Mouse (Mus musculus): ENCODE data around the gene Chn2. TPM values are rescaled to one million over a fixed set of nuclear protein-coding genes. Genes with fewer than 3 reads are reported as not detected.

Chn2 gene
- polyA plus RNA-seq, 1 experiment from 2014 or later, result 5.4 TPM

DNA sequence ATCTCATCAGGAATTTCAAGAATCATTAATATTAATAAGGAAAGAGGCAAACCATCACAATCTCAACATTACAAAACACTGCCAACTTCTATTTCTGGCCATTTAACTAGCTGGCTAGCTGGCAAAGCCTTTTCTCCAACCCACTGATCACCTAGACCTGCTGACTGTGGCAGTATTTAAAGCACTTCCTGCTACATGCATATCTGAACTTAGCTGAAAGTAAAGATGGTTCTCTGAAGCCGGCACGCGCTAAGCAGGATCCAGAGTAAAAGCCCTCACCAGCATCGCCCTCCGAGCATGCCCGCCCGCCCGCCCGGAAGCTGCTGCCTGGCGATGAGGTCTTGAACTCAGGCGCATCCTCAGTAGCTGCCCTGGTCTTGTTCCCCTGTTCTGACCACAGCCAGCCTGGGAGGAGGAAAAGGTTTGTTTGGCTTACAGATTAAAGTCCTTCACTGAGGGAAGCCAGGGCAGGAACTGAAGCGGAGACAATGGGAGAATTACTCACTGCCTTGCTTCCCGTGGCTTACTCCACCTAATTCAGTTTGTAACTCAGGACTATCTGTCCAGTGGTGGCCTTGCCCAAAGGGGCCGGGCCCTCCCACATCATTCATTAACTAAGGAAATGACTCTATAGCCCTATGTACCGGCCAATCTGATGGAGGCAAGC is 18.1 kb upstream of the Chn2 start:
- Histone ChIP-seq H3K36me3 (no peaks in the 10 kb centered on the region), H3K27ac (peak overlapping the region; percentile 50; the same call in 1 of the 2 replicates), H3K4me3 (no peak overlapping the region), H3K27me3 (no peaks in the 10 kb centered on the region), H3K4me1 (replicated peaks) (peaks cover 4% of the 10 kb centered on the region; the same call in 1 of the 2 replicates), H3K9me3 (replicated peaks) (no peaks in the 10 kb centered on the region), H3K9ac (no peak overlapping the region), H3K4me2 (peak overlapping the region; percentile 18; the same call in 1 of the 2 replicates)
- 50% methylated on average over 15 of the region's 15 CpGs for WGBS
- ATAC-seq (replicated peaks; ENCODE audit: insufficient number of reproducible peaks, insufficient read depth, low FRiP score, low read depth), result peak; percentile 47

DNA sequence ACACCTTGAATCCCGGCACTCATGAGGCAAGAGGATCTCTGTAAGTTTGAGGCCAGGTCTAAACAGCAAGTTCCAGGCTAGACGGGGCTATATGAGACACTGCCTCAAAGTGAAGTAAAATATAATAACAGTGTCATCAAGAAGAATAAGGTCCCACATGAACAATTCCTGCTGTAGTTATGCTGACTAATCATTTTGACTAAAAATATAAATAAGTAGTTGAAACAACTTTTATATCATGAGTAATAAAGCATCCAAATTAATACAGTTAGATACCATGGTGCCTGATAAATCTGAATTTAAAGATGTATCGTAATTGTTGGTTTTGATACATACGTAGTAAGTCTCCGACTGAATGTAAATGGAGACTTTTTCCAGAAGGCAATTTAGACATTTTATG is 15.5 kb upstream of the Chn2 start:
- H3K4me2 ChIP-seq, result no peak overlapping the region
- H3K36me3 ChIP-seq, result no peaks in the 10 kb centered on the region
- no peak for ATAC-seq (replicated peaks; ENCODE audit: insufficient number of reproducible peaks, insufficient read depth, low FRiP score, low read depth)
- H3K27ac ChIP-seq, result no peak overlapping the region
- WGBS, result 91% methylated on average over 5 of the region's 5 CpGs
- H3K9ac ChIP-seq, result no peak overlapping the region
- no peaks in the 10 kb centered on the region for H3K9me3 ChIP-seq (replicated peaks)
- no peaks in the 10 kb centered on the region for H3K27me3 ChIP-seq
- H3K4me1 ChIP-seq (replicated peaks), result no peaks in the 10 kb centered on the region
- H3K4me3 ChIP-seq, result no peak overlapping the region

DNA sequence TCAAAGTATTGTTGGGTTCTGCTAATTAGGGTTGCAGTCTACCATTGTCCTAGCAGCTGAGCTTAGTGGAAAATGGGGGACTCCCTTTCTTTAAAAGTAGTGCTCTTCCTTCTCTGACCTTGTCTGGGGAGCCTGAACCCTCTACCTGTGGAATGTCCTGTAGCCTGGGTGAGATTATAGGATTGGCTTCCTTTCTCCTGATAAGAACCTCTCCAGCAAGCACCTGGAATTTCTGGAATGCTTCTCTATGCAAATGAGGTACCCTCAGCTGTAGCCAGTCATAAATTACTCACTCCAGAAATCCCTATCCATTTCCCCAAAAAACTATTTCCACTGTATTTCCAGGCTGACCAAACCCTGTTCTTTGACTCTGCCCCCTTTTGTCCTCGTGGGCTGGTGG is 10.6 kb upstream of the Chn2 start:
- WGBS, result 47% methylated on average over 1 of the region's 1 CpGs
- Histone ChIP-seq H3K9me3 (replicated peaks) (no peaks in the 10 kb centered on the region), H3K4me3 (no peak overlapping the region), H3K27me3 (no peaks in the 10 kb centered on the region), H3K36me3 (no peaks in the 10 kb centered on the region), H3K4me2 (no peak overlapping the region), H3K4me1 (replicated peaks) (no peaks in the 10 kb centered on the region), H3K27ac (no peak overlapping the region), H3K9ac (no peak overlapping the region)
- ATAC-seq (replicated peaks; ENCODE audit: insufficient number of reproducible peaks, insufficient read depth, low FRiP score, low read depth), result no peak

DNA sequence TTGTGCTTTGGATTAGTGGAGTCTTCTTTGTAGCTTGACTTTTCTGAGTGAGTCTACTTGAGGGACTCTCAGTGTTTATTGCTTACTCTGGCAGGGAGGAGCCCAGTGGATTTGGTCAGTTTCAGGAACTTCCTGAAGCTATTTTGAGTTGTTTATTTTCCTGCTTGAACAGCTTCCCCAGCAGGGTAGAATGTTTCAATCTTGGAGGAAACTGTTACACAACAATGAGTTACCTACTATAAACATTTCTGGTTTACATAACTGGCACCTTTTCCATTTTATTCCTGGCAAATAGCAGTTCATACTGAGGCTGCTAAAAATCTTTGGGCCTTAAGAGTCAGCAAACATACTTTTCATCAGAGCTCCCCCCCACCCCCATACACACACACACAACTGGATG is 9.0 kb upstream of the Chn2 start:
- ATAC-seq (replicated peaks; ENCODE audit: insufficient number of reproducible peaks, insufficient read depth, low FRiP score, low read depth), result no peak
- no peaks in the 10 kb centered on the region for H3K9me3 ChIP-seq (replicated peaks)
- H3K9ac ChIP-seq, result no peak overlapping the region
- no peaks in the 10 kb centered on the region for H3K27me3 ChIP-seq
- H3K4me1 ChIP-seq (replicated peaks), result no peaks in the 10 kb centered on the region
- H3K4me2 ChIP-seq, result no peak overlapping the region
- H3K27ac ChIP-seq, result no peak overlapping the region
- H3K4me3 ChIP-seq, result no peak overlapping the region
- H3K36me3 ChIP-seq, result no peaks in the 10 kb centered on the region

DNA sequence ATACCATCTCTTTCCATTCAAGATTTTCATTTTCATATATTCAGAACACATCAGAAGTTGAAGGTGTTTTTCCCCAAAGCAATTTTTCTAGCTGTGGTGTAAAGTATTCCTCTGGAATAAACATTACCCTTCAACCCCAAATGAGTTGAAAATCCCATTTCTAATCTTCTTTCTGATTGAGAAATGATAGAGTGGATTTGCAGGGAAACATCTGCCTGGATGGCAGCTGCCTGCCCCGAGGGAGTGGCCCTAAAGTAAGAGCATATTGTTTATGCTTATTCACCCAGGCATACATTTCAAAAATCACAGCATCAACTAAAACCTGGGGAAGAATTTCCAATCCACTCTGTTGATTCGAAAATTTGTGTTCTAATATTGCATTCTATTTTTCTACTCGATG is 8.6 kb upstream of the Chn2 start:
- Histone ChIP-seq H3K9ac (no peak overlapping the region), H3K4me3 (no peak overlapping the region), H3K36me3 (no peaks in the 10 kb centered on the region), H3K27me3 (no peaks in the 10 kb centered on the region), H3K9me3 (replicated peaks) (no peaks in the 10 kb centered on the region), H3K4me1 (replicated peaks) (no peaks in the 10 kb centered on the region), H3K27ac (no peak overlapping the region), H3K4me2 (no peak overlapping the region)
- 81% methylated on average over 3 of the region's 3 CpGs for WGBS
- no peak for ATAC-seq (replicated peaks; ENCODE audit: insufficient number of reproducible peaks, insufficient read depth, low FRiP score, low read depth)

DNA sequence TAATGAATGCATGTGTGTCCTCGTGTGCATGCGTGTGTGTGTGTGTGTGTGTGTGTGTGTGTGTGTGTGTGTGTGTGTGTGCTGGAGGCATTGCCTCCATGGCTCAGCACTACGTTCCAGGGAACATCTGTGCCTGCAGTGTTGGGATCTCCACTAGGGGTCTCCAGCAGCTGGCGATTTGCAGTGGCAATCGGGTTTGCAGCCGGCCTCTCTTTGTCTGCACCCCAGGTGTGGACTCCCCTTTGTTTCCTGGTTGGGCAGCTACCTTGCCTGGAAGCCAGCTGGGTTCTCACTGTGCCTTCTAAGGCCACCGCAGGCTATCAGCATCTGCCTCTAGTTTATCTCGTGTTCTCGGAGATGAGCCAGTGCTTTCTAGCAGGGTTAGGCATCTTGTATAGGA is 4.9 kb upstream of the Chn2 start:
- Histone ChIP-seq H3K4me3 (peak overlapping the region; percentile 6), H3K4me2 (peak overlapping the region; percentile 39), H3K9ac (no peak overlapping the region), H3K27ac (no peak overlapping the region), H3K27me3 (no peaks in the 10 kb centered on the region), H3K9me3 (replicated peaks) (no peaks in the 10 kb centered on the region), H3K4me1 (replicated peaks) (peaks cover 6% of the 10 kb centered on the region), H3K36me3 (no peaks in the 10 kb centered on the region)
- ATAC-seq (replicated peaks; ENCODE audit: insufficient number of reproducible peaks, insufficient read depth, low FRiP score, low read depth), result no peak
- 3% methylated on average over 9 of the region's 9 CpGs for WGBS

DNA sequence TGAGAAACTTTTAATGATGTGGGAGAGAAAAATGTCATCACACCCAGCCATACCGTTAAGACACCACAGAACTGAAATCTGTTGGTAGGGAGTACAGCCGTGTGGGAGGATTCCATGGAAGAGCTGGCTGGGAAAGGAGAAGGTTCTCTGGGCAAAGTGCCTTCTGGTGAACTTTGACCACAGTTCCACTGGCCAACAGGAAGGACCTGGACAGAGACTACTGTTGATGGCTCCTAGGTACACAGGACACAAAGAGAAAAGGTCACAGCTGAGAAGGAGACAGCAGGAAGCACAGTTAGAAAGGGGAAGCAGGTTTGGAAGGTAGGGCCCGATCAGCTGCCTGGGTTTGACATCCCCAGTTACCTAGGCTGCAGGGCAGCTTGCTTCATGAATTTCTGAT is 3.8 kb upstream of the Chn2 start:
- Histone ChIP-seq H3K9ac (no peak overlapping the region), H3K4me1 (replicated peaks) (peaks cover 7% of the 10 kb centered on the region), H3K4me3 (no peak overlapping the region), H3K9me3 (replicated peaks) (no peaks in the 10 kb centered on the region), H3K4me2 (no peak overlapping the region), H3K27me3 (no peaks in the 10 kb centered on the region), H3K27ac (no peak overlapping the region), H3K36me3 (no peaks in the 10 kb centered on the region)
- ATAC-seq (replicated peaks; ENCODE audit: insufficient number of reproducible peaks, insufficient read depth, low FRiP score, low read depth), result no peak
- WGBS, result 66% methylated on average over 3 of the region's 3 CpGs

DNA sequence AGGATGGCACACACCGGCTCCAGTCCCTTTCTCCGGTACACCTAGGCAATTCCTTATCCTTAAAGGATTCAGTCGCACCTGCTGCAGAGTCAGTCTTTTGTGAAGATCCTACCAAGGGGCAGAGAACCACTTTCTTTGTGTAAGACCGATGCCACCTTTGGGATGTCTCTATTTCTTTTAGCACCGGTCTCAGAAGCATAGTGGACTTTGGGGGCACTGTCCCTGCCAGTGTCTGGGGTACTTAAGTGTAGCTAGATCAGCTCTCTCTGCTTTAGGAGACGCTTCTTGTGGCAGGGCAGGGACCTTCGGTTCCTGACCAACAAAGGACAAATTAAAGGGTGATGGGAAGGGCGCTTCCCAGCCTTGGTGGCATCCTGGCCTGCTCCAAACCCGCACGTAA is 488 bp upstream of the Chn2 start:
- Histone ChIP-seq H3K4me3 (peak overlapping the region; percentile 80), H3K36me3 (no peaks in the 10 kb centered on the region), H3K27me3 (peaks cover 19% of the 10 kb centered on the region), H3K4me1 (replicated peaks) (peaks cover 7% of the 10 kb centered on the region), H3K27ac (peak overlapping the region; percentile 78; the same call in 1 of the 2 replicates), H3K9ac (peak overlapping the region; percentile 73), H3K4me2 (peak overlapping the region; percentile 94), H3K9me3 (replicated peaks) (no peaks in the 10 kb centered on the region)
- ATAC-seq (replicated peaks; ENCODE audit: insufficient number of reproducible peaks, insufficient read depth, low FRiP score, low read depth), result peak; percentile 4; the same call in 1 of the 2 replicates
- WGBS, result 17% methylated on average over 10 of the region's 10 CpGs

DNA sequence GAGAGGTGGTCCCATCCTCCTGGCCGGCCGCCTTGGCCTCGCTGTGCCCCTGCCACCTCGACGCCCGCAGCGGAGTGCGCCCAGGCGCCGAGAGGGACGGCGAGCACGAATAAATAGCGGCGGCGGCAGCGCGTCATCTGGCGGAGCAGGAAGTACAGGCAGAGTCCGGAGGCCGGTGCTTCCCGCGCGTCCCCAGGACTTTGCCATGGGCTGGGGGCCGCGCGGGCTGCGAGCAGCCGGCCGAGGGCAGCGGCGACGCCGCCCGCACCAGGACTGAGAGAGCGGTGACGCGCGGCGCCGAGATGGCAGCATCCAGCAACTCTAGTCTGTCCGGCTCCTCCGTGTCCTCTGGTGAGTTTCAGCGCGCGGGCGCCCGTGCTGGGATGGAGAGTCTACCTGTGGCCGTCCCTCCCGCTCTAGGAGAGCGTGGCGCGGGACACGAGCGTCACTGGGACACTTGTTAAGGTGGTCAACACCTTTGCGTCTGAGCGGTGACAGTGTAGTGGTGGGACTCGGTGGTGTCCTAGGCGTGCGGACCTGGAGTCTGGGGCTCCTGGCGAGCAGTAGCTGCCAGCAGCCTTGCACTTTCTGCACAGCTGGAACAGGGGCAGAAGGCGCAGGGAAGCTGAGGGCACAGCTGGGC is 572 bp downstream of the Chn2 start:
- H3K4me2 ChIP-seq, result peak overlapping the region; percentile 94
- peak overlapping the region; percentile 73 for H3K9ac ChIP-seq
- H3K36me3 ChIP-seq, result no peaks in the 10 kb centered on the region
- H3K4me1 ChIP-seq (replicated peaks), result peaks cover 7% of the 10 kb centered on the region
- H3K9me3 ChIP-seq (replicated peaks), result no peaks in the 10 kb centered on the region
- H3K4me3 ChIP-seq, result peak overlapping the region; percentile 80
- H3K27ac ChIP-seq, result peak overlapping the region; percentile 78
- ATAC-seq (replicated peaks; ENCODE audit: insufficient number of reproducible peaks, insufficient read depth, low FRiP score, low read depth), result peak; percentile 75
- peaks cover 19% of the 10 kb centered on the region for H3K27me3 ChIP-seq
- WGBS, result under 1% methylated on average over 61 of the region's 62 CpGs

DNA sequence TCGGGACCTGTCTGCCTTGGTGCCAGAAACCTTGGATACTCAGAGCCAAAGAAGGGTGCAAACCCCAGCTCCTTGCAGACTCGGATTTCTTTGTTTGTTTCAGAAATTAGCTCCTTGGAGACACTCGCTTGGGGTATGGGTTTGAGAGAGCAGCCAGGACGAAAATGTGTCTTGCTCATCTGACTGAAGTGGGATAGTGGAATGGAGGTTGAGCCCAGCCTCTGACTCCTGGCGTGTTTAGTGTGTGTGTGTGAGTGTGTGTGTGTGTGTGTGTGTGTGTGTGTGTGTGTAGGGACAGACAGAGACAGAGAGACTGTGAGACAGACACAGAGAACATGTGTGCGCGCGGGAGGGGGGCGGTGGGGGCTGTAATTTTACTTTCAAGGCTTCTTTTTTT is 1.1 kb downstream of the Chn2 start:
- 0 out of 2 replicates have a peak overlapping the region, but pooled peaks have one; percentile 78 for H3K27ac ChIP-seq
- H3K4me1 ChIP-seq (replicated peaks), result peaks cover 7% of the 10 kb centered on the region
- H3K27me3 ChIP-seq, result peaks cover 19% of the 10 kb centered on the region
- ATAC-seq (replicated peaks; ENCODE audit: insufficient number of reproducible peaks, insufficient read depth, low FRiP score, low read depth), result no peak
- peak overlapping the region; percentile 73 for H3K9ac ChIP-seq
- no peaks in the 10 kb centered on the region for H3K36me3 ChIP-seq
- H3K4me2 ChIP-seq, result peak overlapping the region; percentile 94
- H3K4me3 ChIP-seq, result peak overlapping the region; percentile 80
- WGBS, result 23% methylated on average over 9 of the region's 9 CpGs
- H3K9me3 ChIP-seq (replicated peaks), result no peaks in the 10 kb centered on the region

DNA sequence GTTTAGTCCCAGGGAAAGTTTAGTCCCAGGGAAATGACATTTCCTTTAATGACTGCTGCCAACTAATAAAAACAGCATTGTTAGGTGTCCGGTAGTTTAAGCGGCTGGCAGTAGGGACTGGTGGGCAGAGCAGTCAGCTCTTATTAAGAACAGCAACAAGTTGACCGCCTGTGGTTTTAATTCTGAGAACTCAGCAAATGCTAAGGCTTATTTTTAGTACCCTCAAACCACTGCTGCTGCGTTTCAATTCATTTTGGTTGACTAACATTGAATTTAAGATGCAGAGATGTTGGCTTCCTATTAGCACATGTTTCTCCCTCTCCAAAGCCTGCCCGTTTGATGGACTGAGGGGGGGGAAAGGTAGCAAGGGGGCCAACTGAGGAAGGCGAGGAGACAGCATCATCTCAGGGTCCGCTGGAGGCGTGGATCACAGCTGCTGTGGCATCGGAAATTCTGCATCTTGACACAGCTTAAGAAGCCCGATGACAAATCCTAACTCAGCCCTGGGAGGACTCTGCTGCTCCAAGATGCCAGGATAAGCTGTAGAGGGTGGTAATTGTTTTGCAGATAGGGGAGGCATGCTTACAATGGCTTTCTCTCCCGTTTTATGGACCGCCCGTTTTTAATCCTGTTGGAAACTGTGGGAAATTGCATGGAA is 2.2 kb downstream of the Chn2 start:
- H3K36me3 ChIP-seq, result no peaks in the 10 kb centered on the region
- WGBS, result 37% methylated on average over 13 of the region's 13 CpGs
- ATAC-seq (replicated peaks; ENCODE audit: insufficient number of reproducible peaks, insufficient read depth, low FRiP score, low read depth), result no peak
- peaks cover 19% of the 10 kb centered on the region for H3K27me3 ChIP-seq
- no peak overlapping the region for H3K27ac ChIP-seq
- no peak overlapping the region; the same call in 1 of the 2 replicates for H3K4me2 ChIP-seq
- H3K9ac ChIP-seq, result no peak overlapping the region
- no peaks in the 10 kb centered on the region for H3K9me3 ChIP-seq (replicated peaks)
- no peak overlapping the region for H3K4me3 ChIP-seq
- H3K4me1 ChIP-seq (replicated peaks), result peaks cover 7% of the 10 kb centered on the region
